Mouse (Mus musculus) common myeloid progenitor, adult 5-6 weeks (primary cell): Measurements from ENCODE around the gene Gng12. TPM values are rescaled to one million over a fixed set of nuclear protein-coding genes. Genes with fewer than 3 reads are reported as not detected.
"Not testable (repeated sequence)": the region's sequence is repeated elsewhere in the genome, so short reads cannot be mapped to it uniquely, and the experiment has no call there.

ENCODE experiments used
- ATAC-seq: replicated peaks from 2 replicates; pipeline ENCODE4 v1.8.0; 2016; ENCODE audit warnings: low read depth, mild to moderate bottlenecking, moderate TSS enrichment, inconsistent platforms; ENCODE audit not compliant: poor library complexity, severe bottlenecking
- total RNA-seq: library from RNA; stranded (forward); fragments of 200-1000, 187-1606 nt; gene quantifications from 2 replicates; pipeline ENCODE4 v1.2.3, GENCODE M21; 2017

The Gng12 gene
- total RNA-seq, 1 experiment from 2014 or later, result 79.5 TPM

- ATAC-seq, result peak; percentile 19
Measured at GRCm38 (mm10) chr6:66951726-66952418, 55.7 kb downstream of the Gng12 start.

DNA sequence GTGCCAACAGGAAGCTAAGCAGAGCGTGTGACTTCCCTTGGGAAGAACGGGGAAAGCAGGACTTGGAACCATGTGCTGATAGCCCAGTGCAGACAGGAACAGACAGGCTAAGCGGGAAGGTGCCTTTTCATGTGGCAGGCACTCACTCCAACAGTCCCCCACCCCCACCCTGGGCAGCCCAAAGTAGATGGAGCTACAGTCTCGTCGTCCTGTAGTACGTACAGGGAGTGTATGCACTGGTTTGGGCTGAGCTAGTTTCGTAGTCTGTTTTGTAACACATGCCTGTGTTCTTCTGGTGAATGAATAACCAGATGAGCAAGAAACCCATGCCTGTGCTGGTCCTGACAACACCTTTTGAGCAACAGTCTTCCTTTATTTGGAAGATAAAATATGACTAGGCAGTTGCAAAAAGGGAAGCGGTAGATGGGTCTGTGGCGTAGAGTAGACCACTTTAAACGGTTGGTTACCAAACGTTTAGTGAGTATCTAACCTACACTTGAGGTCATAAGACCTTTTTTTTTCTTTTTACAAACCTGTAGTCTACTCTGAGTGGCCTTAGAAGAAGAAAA, 57.8 kb downstream of the Gng12 start:
- peak; percentile 78 for ATAC-seq

DNA sequence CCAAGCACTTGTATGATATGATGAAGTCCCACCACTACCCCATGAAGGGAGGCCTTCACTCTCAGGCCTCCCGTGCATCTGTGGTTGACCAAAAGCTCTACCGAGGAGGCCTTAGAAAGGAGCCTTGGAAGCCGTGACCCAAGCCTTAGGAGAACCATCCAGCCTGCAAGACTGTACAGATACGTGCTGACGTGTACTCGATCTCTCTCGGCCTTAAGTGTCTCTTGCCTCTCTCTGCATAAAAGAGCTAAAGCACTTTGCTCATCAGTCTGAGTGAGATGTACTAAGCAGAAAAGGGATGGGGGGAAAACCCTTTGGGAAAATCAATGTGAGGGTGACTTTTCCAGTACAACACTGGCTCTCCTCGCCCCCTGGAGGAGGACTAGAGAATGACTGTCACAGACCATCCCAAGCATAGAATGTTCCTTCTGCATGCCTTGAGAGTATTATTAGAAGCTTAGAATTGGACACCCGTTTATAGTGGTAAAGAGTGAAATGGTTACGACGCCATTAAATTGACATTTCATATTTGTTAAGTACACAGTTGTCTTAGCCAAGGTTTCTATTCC, 59.0 kb downstream of the Gng12 start:
- no peak for ATAC-seq

- ATAC-seq, result peak; percentile 13; the same call in 1 of the 2 replicates
Measured at GRCm38 (mm10) chr6:66958466-66959235, 62.5 kb downstream of the Gng12 start.

DNA sequence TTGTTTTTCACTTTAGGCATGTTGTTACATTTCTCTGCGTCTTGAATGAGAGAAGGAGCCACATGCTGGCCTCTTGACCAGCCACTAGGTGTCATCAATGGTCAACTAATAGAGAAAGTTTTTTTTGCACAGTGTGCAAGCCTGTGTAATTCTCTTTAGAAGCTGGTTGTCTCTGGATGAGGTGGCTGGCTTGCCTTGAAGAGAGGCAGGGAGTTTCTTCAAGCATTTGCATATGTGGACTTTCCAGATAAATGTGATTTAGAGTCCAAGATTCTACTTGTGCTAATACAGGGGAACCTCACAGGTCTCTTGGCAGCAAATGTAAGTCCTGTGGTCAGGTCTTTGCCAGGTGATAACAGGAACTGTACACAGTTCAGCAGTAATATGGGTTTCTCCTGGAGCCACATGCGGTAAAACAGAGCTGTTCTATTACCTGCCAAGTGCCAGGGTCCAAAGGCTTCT, 66.4 kb downstream of the Gng12 start:
- peak; percentile 66 for ATAC-seq

GRCm38 (mm10) chr6:66963068-66963467, 66.9 kb downstream of the Gng12 start:
- ATAC-seq, result no peak

- not testable (repeated sequence) for ATAC-seq
Measured at GRCm38 (mm10) chr6:66963651-66964050, 67.5 kb downstream of the Gng12 start.

GRCm38 (mm10) chr6:66964222-66964621, 68.0 kb downstream of the Gng12 start:
- ATAC-seq, result peak; percentile 23; the same call in 1 of the 2 replicates

- no peak for ATAC-seq
Measured at GRCm38 (mm10) chr6:66965203-66965602, 69.0 kb downstream of the Gng12 start.

- ATAC-seq, result no peak
Measured at GRCm38 (mm10) chr6:66967788-66968187, 71.6 kb downstream of the Gng12 start.

DNA sequence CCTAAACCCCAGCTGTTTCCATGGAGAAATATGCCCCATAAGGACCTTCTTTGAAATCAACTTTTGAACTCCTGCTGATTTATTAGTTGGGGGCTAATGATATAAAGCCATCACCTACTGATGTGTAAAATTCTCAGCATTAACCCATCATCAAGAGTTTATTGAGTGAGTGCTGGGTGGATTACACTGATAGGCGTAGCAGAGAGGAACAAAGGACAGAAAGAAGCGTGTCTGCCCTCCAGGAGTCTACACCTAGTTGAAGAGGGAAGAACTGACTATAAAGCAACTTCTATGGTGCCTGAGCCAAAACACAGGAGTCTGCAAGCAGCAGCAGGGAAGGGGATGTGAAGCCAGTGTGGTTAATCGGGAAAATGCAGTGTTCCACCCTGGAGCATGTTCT, 73.2 kb downstream of the Gng12 start:
- no peak for ATAC-seq

DNA sequence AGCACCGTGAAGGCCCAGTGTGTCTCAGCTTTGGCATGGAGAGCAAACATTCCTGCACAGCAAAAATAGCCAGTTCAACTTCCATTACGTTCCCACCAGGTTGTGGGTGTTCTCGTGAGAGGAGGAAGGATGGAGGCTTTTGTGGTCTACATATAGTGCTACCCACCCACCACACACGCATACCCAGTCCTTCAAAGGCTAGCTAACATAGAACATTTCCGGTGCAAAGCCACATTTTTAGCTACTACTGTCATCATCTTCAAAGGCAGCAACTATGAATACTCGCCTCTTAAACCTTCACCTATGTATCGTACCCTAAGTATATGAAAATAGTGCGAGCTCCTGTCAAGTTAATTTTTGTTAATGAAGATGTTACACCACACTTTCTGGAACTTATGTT, 76.1 kb downstream of the Gng12 start:
- ATAC-seq, result peak; percentile 53

DNA sequence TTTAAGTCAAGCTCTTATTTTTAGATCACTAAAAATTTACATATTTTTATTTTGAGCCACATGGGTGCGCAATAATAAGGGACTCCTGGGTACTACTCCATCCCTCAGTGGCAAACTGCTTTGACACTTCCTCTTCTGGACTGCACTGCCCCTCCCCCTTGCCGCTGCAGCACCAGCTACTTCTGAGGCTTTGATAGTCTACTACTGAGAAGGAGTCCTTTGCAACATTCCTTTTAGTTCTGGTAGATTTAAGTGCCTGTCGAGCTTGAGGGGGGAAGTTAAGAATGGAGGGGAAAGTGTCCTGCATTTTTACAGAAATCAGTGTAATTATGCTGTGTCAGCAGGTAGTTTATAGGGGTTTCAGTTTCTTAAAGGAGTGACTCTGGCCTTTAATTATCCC, 77.0 kb downstream of the Gng12 start:
- peak; percentile 92 for ATAC-seq

GRCm38 (mm10) chr6:66975522-66975921, 79.3 kb downstream of the Gng12 start:
- ATAC-seq, result no peak

- ATAC-seq, result peak; percentile 23; the same call in 1 of the 2 replicates
Measured at GRCm38 (mm10) chr6:66979197-66979596, 83.0 kb downstream of the Gng12 start.

GRCm38 (mm10) chr6:66980040-66980439, 83.8 kb downstream of the Gng12 start:
- ATAC-seq, result no peak

GRCm38 (mm10) chr6:66981366-66981765, 85.2 kb downstream of the Gng12 start:
- ATAC-seq, result no peak

DNA sequence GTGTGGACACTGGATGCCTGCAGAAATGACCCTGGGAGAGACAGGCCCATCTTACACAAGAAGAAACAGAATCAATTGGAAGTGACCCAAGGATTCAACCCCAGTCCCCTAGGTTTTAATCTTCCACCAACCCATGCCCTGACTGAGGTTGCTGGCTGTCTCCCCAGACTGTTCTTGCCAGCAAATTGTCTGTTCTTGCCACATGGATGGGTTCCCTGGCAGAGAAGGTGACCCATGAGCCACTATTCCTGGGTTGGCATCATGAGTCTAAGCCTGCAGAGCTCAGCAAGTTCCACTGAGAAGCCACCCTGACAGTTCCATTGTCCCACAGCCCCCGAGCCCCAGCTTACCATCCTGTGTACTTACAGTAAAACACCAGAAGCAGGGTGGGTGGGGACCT, 85.7 kb downstream of the Gng12 start:
- no peak for ATAC-seq

GRCm38 (mm10) chr6:66984079-66984478, 87.9 kb downstream of the Gng12 start:
- no peak for ATAC-seq

DNA sequence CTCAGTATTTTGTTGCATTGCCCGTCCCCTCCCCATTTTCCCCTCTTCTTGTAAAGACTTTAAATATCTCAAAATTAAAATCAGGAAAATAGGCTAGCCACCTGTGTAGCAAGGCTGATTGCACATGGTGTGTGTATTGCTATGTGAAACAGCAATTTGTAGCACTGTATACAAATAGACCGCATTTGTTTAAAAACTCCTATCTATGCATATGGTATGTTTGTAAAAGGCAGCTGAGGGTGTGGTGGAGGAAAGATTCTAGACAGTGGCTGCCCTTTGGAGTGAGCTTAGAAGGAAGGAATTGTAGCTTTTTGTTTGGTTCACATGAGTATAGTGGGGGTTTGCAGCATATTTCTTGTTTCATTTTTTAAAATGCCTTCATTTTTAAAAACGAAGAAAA, 88.5 kb downstream of the Gng12 start:
- no peak for ATAC-seq

GRCm38 (mm10) chr6:66985500-66985899, 89.3 kb downstream of the Gng12 start:
- ATAC-seq, result no peak
